Mouse (Mus musculus) lung, postnatal 0 days (tissue): ENCODE data around the gene Schip1. TPM values are rescaled to one million over a fixed set of nuclear protein-coding genes. Genes with fewer than 3 reads are reported as not detected.

Source experiments
- ATAC-seq: fragments of 200-750 bp; cut with Nextera tagmentation; 2 replicates; pipeline ENCODE4 v1.8.0; 2017; ENCODE audit warnings: moderate library complexity
- DNase-seq: peaks from one replicate; pipeline ENCODE4 v3.0.0-alpha.2; 2016; ENCODE audit warnings: low spot score
- H3K27ac ChIP-seq: fragments of 300-500 bp; sonication (generic); 2 replicates; pipeline ENCODE4 v1.5.1; 2014; ENCODE audit warnings: antibody characterized with exemption, mild to moderate bottlenecking, low read length, mixed read lengths
- H3K27me3 ChIP-seq: fragments of 300-500 bp; sonication (generic); replicated peaks from 2 replicates; pipeline ENCODE4 v1.6.1; 2014; ENCODE audit warnings: low read length, mixed read lengths; ENCODE audit not compliant: insufficient read depth
- H3K36me3 ChIP-seq: fragments of 300-500 bp; sonication (generic); 2 replicates; pipeline ENCODE4 v1.6.1; 2014; ENCODE audit warnings: low read length, mixed read lengths; ENCODE audit not compliant: insufficient read depth
- H3K4me1 ChIP-seq: fragments of 300-500 bp; sonication (generic); 2 replicates; pipeline ENCODE4 v1.6.1; 2014; ENCODE audit warnings: antibody characterized with exemption, low read depth, low read length, mixed read lengths; ENCODE audit not compliant: insufficient read depth
- H3K4me2 ChIP-seq: fragments of 300-500 bp; sonication (generic); replicated peaks from 2 replicates; pipeline ENCODE4 v1.6.1; 2014; ENCODE audit warnings: low read depth, mild to moderate bottlenecking, low read length, moderate library complexity, mixed read lengths
- H3K4me3 ChIP-seq: fragments of 300-500 bp; sonication (generic); 2 replicates; pipeline ENCODE4 v1.5.1; 2014; ENCODE audit warnings: low read depth, low read length
- H3K9ac ChIP-seq: fragments of 300-500 bp; sonication (generic); replicated peaks from 2 replicates; pipeline ENCODE4 v1.6.1; 2014; ENCODE audit warnings: low read depth, mild to moderate bottlenecking
- H3K9me3 ChIP-seq: fragments of 300-500 bp; sonication (generic); 2 replicates; pipeline ENCODE4 v1.6.1; 2016; ENCODE audit warnings: low read length, mixed read lengths
- CTCF ChIP-seq: IDR thresholded peaks from 2 replicates; pipeline ENCODE4 v1.5.1; 2016; ENCODE audit warnings: antibody characterized with exemption, mild to moderate bottlenecking
- EP300 ChIP-seq: IDR thresholded peaks from 2 replicates; pipeline ENCODE4 v1.6.1; 2016; ENCODE audit warnings: antibody characterized with exemption, mild to moderate bottlenecking, control low read depth
- WGBS: fragments of 180-500 bp; shearing (Covaris S2); extraction: QIAGEN DNeasy Blood & Tissue Kit; methylation state at CpG from one replicate; pipeline ENCODE4 v1.1.7; 2014; 5-methylcytosine and 5-hydroxymethylcytosine counted together
- polyA plus RNA-seq: library from polyadenylated mRNA; unstranded; fragments of >200 nt; fragmentation: Nextera tagmentation; extraction: Ambion mirVana; gene quantifications from 2 replicates; pipeline ENCODE4 v1.2.1, GENCODE M21; 2015

The Schip1 gene
- polyA plus RNA-seq, 1 experiment from 2014 or later, result 52.2 TPM

GRCm38 (mm10) chr3:68607336-68607735 is 542.7 kb downstream of the Schip1 start:
- H3K9ac ChIP-seq, result no peak overlapping the region
- no peak overlapping the region for H3K27ac ChIP-seq
- ATAC-seq, result no peak
- H3K4me2 ChIP-seq, result no peak overlapping the region
- H3K27me3 ChIP-seq, result no peaks in the 10 kb centered on the region
- 86% methylated on average over 8 of the region's 8 CpGs for WGBS
- TF ChIP-seq EP300 (no peak), CTCF (no peak)
- H3K4me3 ChIP-seq, result no peak overlapping the region
- no peak for DNase-seq
- no peaks in the 10 kb centered on the region for H3K36me3 ChIP-seq
- no peaks in the 10 kb centered on the region; the same call in 1 of the 2 replicates for H3K4me1 ChIP-seq
- no peaks in the 10 kb centered on the region for H3K9me3 ChIP-seq

DNA sequence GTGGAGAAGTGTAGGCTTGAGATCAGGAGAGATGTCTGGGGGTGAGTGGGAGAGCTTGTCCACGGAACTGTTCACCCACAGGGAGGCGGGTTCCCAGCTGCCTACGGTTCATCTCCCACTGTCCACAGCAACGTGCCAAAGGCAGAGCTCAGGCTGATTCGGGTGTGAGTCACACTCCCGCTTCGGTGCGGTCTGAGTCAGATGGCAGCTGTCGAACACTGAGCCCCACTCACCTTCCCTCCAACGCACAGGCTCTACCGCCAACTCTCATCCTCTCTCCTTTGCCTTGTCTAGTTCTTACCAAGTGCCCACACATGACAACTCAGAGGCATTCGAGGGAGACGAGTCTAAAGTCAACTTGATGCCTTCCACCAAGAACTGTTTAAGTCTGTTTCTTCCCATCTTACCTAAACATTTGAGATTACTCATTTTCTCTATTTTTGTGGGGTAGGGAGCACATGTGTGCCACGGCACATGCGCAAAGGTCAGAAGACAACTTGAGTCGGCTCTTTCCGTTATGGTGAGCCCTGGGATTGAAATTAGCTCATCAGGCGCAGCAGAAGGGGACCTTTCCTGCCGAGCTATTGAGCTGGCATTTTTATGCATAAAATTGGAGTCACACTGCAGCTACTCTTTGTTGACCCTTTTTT is 544.4 kb downstream of the Schip1 start:
- DNase-seq (no peak), ATAC-seq (0 out of 2 replicates have a peak, but pooled peaks have one; percentile 37)
- Histone ChIP-seq H3K27ac (no peak overlapping the region), H3K4me1 (no peaks in the 10 kb centered on the region; the same call in 1 of the 2 replicates), H3K4me2 (no peak overlapping the region), H3K4me3 (no peak overlapping the region), H3K36me3 (no peaks in the 10 kb centered on the region), H3K9me3 (no peaks in the 10 kb centered on the region), H3K9ac (no peak overlapping the region), H3K27me3 (no peaks in the 10 kb centered on the region)
- WGBS, result 83% methylated on average over 19 of the region's 19 CpGs
- TF ChIP-seq EP300, result no peak

- WGBS, result 51% methylated on average over 6 of the region's 6 CpGs
- Histone ChIP-seq H3K27me3 (no peaks in the 10 kb centered on the region), H3K4me3 (no peak overlapping the region), H3K27ac (no peak overlapping the region), H3K9ac (no peak overlapping the region), H3K36me3 (no peaks in the 10 kb centered on the region), H3K4me1 (no peaks in the 10 kb centered on the region; the same call in 1 of the 2 replicates), H3K9me3 (no peaks in the 10 kb centered on the region), H3K4me2 (no peak overlapping the region)
- ATAC-seq (no peak), DNase-seq (no peak)
- TF ChIP-seq CTCF (no peak), EP300 (no peak)
These were observed 545.4 kb downstream of the Schip1 start for GRCm38 (mm10) chr3:68610011-68610410.

GRCm38 (mm10) chr3:68610598-68611261 is 546.1 kb downstream of the Schip1 start:
- H3K27me3 ChIP-seq, result no peaks in the 10 kb centered on the region
- H3K27ac ChIP-seq, result no peak overlapping the region
- no peaks in the 10 kb centered on the region for H3K9me3 ChIP-seq
- no peaks in the 10 kb centered on the region; the same call in 1 of the 2 replicates for H3K4me1 ChIP-seq
- no peak overlapping the region for H3K4me2 ChIP-seq
- no peak for DNase-seq
- WGBS, result 86% methylated on average over 11 of the region's 11 CpGs
- no peaks in the 10 kb centered on the region for H3K36me3 ChIP-seq
- no peak for TF ChIP-seq CTCF
- no peak overlapping the region for H3K9ac ChIP-seq
- no peak for ATAC-seq
- H3K4me3 ChIP-seq, result no peak overlapping the region

GRCm38 (mm10) chr3:68615042-68615810 is 550.6 kb downstream of the Schip1 start:
- H3K9ac ChIP-seq, result no peak overlapping the region
- no peaks in the 10 kb centered on the region for H3K4me1 ChIP-seq
- ATAC-seq (peak; percentile 35; the same call in 1 of the 2 replicates), DNase-seq (peak; percentile 77)
- no peaks in the 10 kb centered on the region for H3K36me3 ChIP-seq
- WGBS, result 64% methylated on average over 10 of the region's 10 CpGs
- no peaks in the 10 kb centered on the region for H3K9me3 ChIP-seq
- H3K27me3 ChIP-seq, result no peaks in the 10 kb centered on the region
- H3K4me3 ChIP-seq, result no peak overlapping the region
- no peak for TF ChIP-seq EP300
- TF ChIP-seq CTCF, result peak; percentile 72
- H3K27ac ChIP-seq, result no peak overlapping the region
- H3K4me2 ChIP-seq, result no peak overlapping the region

GRCm38 (mm10) chr3:68616363-68616762 is 551.8 kb downstream of the Schip1 start:
- Histone ChIP-seq H3K4me2 (no peak overlapping the region), H3K27ac (no peak overlapping the region), H3K9me3 (no peaks in the 10 kb centered on the region), H3K4me1 (no peaks in the 10 kb centered on the region), H3K36me3 (peaks cover 6% of the 10 kb centered on the region; the same call in 1 of the 2 replicates), H3K9ac (no peak overlapping the region), H3K27me3 (no peaks in the 10 kb centered on the region), H3K4me3 (no peak overlapping the region)
- 77% methylated on average over 12 of the region's 12 CpGs for WGBS
- no peak for ATAC-seq
- no peak for DNase-seq
- TF ChIP-seq CTCF (no peak), EP300 (no peak)
